ENCODE assay signal across 20 mouse cellular contexts in the genomic region with DNA sequence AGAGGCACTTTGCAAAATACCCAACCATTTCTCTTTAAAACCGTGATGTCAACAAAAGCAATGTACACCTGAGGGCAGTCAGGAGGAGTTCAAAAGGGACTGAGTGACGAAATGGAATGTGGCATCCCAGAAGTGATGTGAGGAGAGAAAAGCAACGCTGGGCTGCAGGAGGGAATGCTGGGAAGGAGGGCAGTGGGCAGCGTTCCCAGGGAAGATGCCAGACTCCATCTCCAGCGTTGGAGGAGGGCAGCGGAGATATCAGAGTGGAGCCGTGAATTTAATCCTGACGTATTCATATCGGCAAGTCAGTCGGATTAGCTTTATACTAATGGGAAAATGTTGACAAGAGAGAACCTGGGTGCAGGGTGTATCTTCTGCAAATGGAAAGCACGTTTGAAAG.
"Had no signal": no experiment of that assay in that cellular context is flagged by ENCODE, and none has a peak within 500 bp of the region (broad histone marks: within the 10 kb centered on the region; RNA-seq: fewer than 3 reads in every experiment).

No protein-coding gene starts in this region.

- H3K27me3 ChIP-seq: limb, embryonic 13.5 days; liver, embryonic 12.5 days; liver, embryonic 15.5 days; lung, embryonic 15.5 days; megakaryocyte, embryonic 14.5 days; midbrain, embryonic 13.5 days; stomach, embryonic 15.5 days had no signal

- H3K36me3 ChIP-seq: limb, embryonic 10.5 days; limb, embryonic 13.5 days; liver, embryonic 12.5 days; liver, embryonic 15.5 days; lung, embryonic 15.5 days; midbrain, embryonic 10.5 days; midbrain, embryonic 13.5 days; stomach, embryonic 15.5 days had no signal

- H3K4me3 ChIP-seq: left cerebral cortex, adult 2 months; limb, embryonic 10.5 days; limb, embryonic 13.5 days; liver, embryonic 12.5 days; liver, embryonic 15.5 days; lung, embryonic 15.5 days; megakaryocyte, embryonic 14.5 days; midbrain, embryonic 10.5 days; midbrain, embryonic 13.5 days; stomach, embryonic 15.5 days had no signal

- DNase-seq: kidney, adult 9 months; kidney, postnatal 25 days; layer of hippocampus, postnatal 36 days; liver; lung, adult 18-20 months; lung, postnatal 10 days; lung, postnatal 36 days; right cerebral cortex, postnatal 14 days; spleen, adult 18-20 months; thymus, postnatal 25 days had no signal

- H3K4me1 ChIP-seq: limb, embryonic 10.5 days; limb, embryonic 13.5 days; liver, embryonic 12.5 days; liver, embryonic 15.5 days; lung, embryonic 15.5 days; megakaryocyte, embryonic 14.5 days; midbrain, embryonic 10.5 days; midbrain, embryonic 13.5 days; stomach, embryonic 15.5 days had no signal

- H3K9ac ChIP-seq: limb, embryonic 13.5 days; liver, embryonic 12.5 days; liver, embryonic 15.5 days; lung, embryonic 15.5 days; midbrain, embryonic 13.5 days; stomach, embryonic 15.5 days had no signal

- H3K27ac ChIP-seq: left cerebral cortex, adult 2 months; limb, embryonic 10.5 days; limb, embryonic 13.5 days; liver, embryonic 12.5 days; liver, embryonic 15.5 days; lung, embryonic 15.5 days; midbrain, embryonic 10.5 days; midbrain, embryonic 13.5 days; stomach, embryonic 15.5 days had no signal
